In genomic region chr2:119743176-119743807, GRCm38 (mm10) we compare ENCODE assay signal across 8 mouse cellular contexts. TPM values are rescaled to one million over a fixed set of nuclear protein-coding genes. Genes with fewer than 3 reads are reported as not detected.
A peak's percentile ranks its signal among the peaks of the same experiment; 100 is the strongest.
DNase-seq lines count a peak whose midpoint lies in the region; ATAC-seq lines count a peak whose summit lies in the region.

No protein-coding gene starts in this region.

- no peaks in the 10 kb centered on the region for H3K36me3 ChIP-seq in embryonic facial prominence, embryonic 15.5 days
- no peaks in the 10 kb centered on the region for H3K36me3 ChIP-seq in intestine, embryonic 15.5 days
- no peaks in the 10 kb centered on the region for H3K36me3 ChIP-seq in lung, embryonic 16.5 days (ENCODE audit: control insufficient read depth, insufficient read depth, low read length)

- H3K4me1 ChIP-seq in embryonic facial prominence, embryonic 15.5 days, result peaks cover 34% of the 10 kb centered on the region
- peaks cover 24% of the 10 kb centered on the region for H3K4me1 ChIP-seq in intestine, embryonic 15.5 days (replicated peaks)
- peaks cover 22% of the 10 kb centered on the region for H3K4me1 ChIP-seq in lung, embryonic 16.5 days (replicated peaks; ENCODE audit: control insufficient read depth, insufficient read depth, low read length)

- peak overlapping the region; percentile 100 for H3K4me2 ChIP-seq in embryonic facial prominence, embryonic 15.5 days (replicated peaks)
- peak overlapping the region; percentile 100 for H3K4me2 ChIP-seq in intestine, embryonic 15.5 days (replicated peaks)
- peak overlapping the region; percentile 99 for H3K4me2 ChIP-seq in lung, embryonic 16.5 days (ENCODE audit: low read depth, low read length)

- peak overlapping the region; percentile 67 for H3K4me3 ChIP-seq in embryonic facial prominence, embryonic 15.5 days (replicated peaks)
- peak overlapping the region; percentile 74 for H3K4me3 ChIP-seq in intestine, embryonic 15.5 days (replicated peaks)
- peak overlapping the region; percentile 70 for H3K4me3 ChIP-seq in lung, embryonic 16.5 days (ENCODE audit: low read length)

- H3K9ac ChIP-seq in embryonic facial prominence, embryonic 15.5 days, result 0 out of 2 replicates have a peak overlapping the region, but pooled peaks have one; percentile 48
- H3K9ac ChIP-seq in intestine, embryonic 15.5 days, result peak overlapping the region; percentile 64
- peak overlapping the region; percentile 79 for H3K9ac ChIP-seq in lung, embryonic 16.5 days (ENCODE audit: low read length)

- H3K9me3 ChIP-seq in embryonic facial prominence, embryonic 15.5 days (replicated peaks), result no peaks in the 10 kb centered on the region
- no peaks in the 10 kb centered on the region for H3K9me3 ChIP-seq in intestine, embryonic 15.5 days
- no peaks in the 10 kb centered on the region for H3K9me3 ChIP-seq in lung, embryonic 16.5 days (ENCODE audit: control insufficient read depth, low read length)

- WGBS in embryonic facial prominence, embryonic 15.5 days, result 8% methylated on average over 31 of the region's 31 CpGs
- 8% methylated on average over 31 of the region's 31 CpGs for WGBS in intestine, embryonic 15.5 days
- WGBS in lung, embryonic 16.5 days, result 9% methylated on average over 22 of the region's 31 CpGs

- ATAC-seq in embryonic facial prominence, embryonic 15.5 days (ENCODE audit: insufficient number of reproducible peaks, low FRiP score, low TSS enrichment, low read depth), result no peak
- no peak for ATAC-seq in intestine, embryonic 15.5 days
- ATAC-seq in lung, embryonic 16.5 days (ENCODE audit: low read depth), result no peak

- H3K27ac ChIP-seq in embryonic facial prominence, embryonic 15.5 days (replicated peaks), result no peak overlapping the region
- H3K27ac ChIP-seq in intestine, embryonic 15.5 days, result peak overlapping the region; percentile 83
- H3K27ac ChIP-seq in lung, embryonic 16.5 days (ENCODE audit: low read length), result no peak overlapping the region

- peak; percentile 74 to 81 for DNase-seq in left cerebral cortex, adult 18-20 months (ENCODE audit: low spot score in 2 of 2)
- no peak for DNase-seq in left cerebral cortex, adult 11 months (ENCODE audit: low spot score)
- DNase-seq in right cerebral cortex, postnatal 4 days, result peak; percentile 62
- DNase-seq in spleen, adult 18-20 months, result no peak
- no peak for DNase-seq in embryo, embryonic 9.5 days (ENCODE audit: extremely low spot score)

- peaks cover 52% of the 10 kb centered on the region for H3K27me3 ChIP-seq in embryonic facial prominence, embryonic 15.5 days
- H3K27me3 ChIP-seq in intestine, embryonic 15.5 days (replicated peaks), result peaks cover 16% of the 10 kb centered on the region
- H3K27me3 ChIP-seq in lung, embryonic 16.5 days (ENCODE audit: control insufficient read depth, insufficient read depth, low read depth, low read length), result peaks cover 19% of the 10 kb centered on the region

RNA-seq across cellular contexts. Expression of gene Itpka, which starts 1.2 kb away (rescaled TPM):
- 100 to 1,000 TPM; 179 to 201 TPM for total RNA-seq in left cerebral cortex, adult 18-20 months (2021)
- polyA plus RNA-seq in embryonic facial prominence, embryonic 15.5 days (2015; fragmentation: Nextera tagmentation; extraction: Ambion mirVana), result 1.7 and 2.0 TPM in 2 replicates
- 9.5 and 9.7 TPM in 2 replicates for polyA plus RNA-seq in intestine, embryonic 15.5 days (2015; fragmentation: Nextera tagmentation; extraction: Ambion mirVana)
- 3.0 and 3.6 TPM in 2 replicates for polyA plus RNA-seq in lung, embryonic 16.5 days (2015; fragmentation: Nextera tagmentation; extraction: Ambion mirVana)

RNA-seq across cellular contexts. Expression of gene Ltk, which starts 16.9 kb away (rescaled TPM):
- 10 to 100 TPM; 21.4 to 22.9 TPM for total RNA-seq in left cerebral cortex, adult 18-20 months (2021)
- polyA plus RNA-seq in embryonic facial prominence, embryonic 15.5 days (2015; fragmentation: Nextera tagmentation; extraction: Ambion mirVana), result 0.24 and 0.49 TPM in 2 replicates
- 0.87 and 1.4 TPM in 2 replicates for polyA plus RNA-seq in intestine, embryonic 15.5 days (2015; fragmentation: Nextera tagmentation; extraction: Ambion mirVana)
- polyA plus RNA-seq in lung, embryonic 16.5 days (2015; fragmentation: Nextera tagmentation; extraction: Ambion mirVana), result 1.3 and 1.5 TPM in 2 replicates

RNA-seq across cellular contexts. Expression of gene Rpap1, which starts 44.0 kb away (rescaled TPM):
- 10 to 100 TPM; 17.8 to 20.5 TPM for total RNA-seq in left cerebral cortex, adult 18-20 months (2021)
- 24.5 and 25.8 TPM in 2 replicates for polyA plus RNA-seq in embryonic facial prominence, embryonic 15.5 days (2015; fragmentation: Nextera tagmentation; extraction: Ambion mirVana)
- 24.2 and 24.8 TPM in 2 replicates for polyA plus RNA-seq in intestine, embryonic 15.5 days (2015; fragmentation: Nextera tagmentation; extraction: Ambion mirVana)
- polyA plus RNA-seq in lung, embryonic 16.5 days (2015; fragmentation: Nextera tagmentation; extraction: Ambion mirVana), result 28.2 and 31.3 TPM in 2 replicates

RNA-seq across cellular contexts. Expression of gene Tyro3, which starts 54.2 kb away (rescaled TPM):
- total RNA-seq in left cerebral cortex, adult 18-20 months (2021), result 100 to 1,000 TPM; 192 to 195 TPM
- 31.2 and 31.8 TPM in 2 replicates for polyA plus RNA-seq in embryonic facial prominence, embryonic 15.5 days (2015; fragmentation: Nextera tagmentation; extraction: Ambion mirVana)
- polyA plus RNA-seq in intestine, embryonic 15.5 days (2015; fragmentation: Nextera tagmentation; extraction: Ambion mirVana), result 14.7 and 15.5 TPM in 2 replicates
- 17.0 and 20.1 TPM in 2 replicates for polyA plus RNA-seq in lung, embryonic 16.5 days (2015; fragmentation: Nextera tagmentation; extraction: Ambion mirVana)

Comparison
In these comparisons a context has a peak if more than half of its experiments do, and no peak if none do; other contexts are left out.
1. DNase-seq: peak in left cerebral cortex, adult 18-20 months (2 of 2) and right cerebral cortex, postnatal 4 days (single experiment); none in left cerebral cortex, adult 11 months (single experiment), spleen, adult 18-20 months (0 of 2) and embryo, embryonic 9.5 days (single experiment).
2. Peak in every context shown above with its lines, with median percentiles within 50 percentile points of each other: H3K4me2 ChIP-seq, H3K4me3 ChIP-seq and H3K9ac ChIP-seq.